Mouse (Mus musculus) testis, adult 2 months (tissue): ENCODE results near the gene Acta2.

Source experiments
- CTCF ChIP-seq: fragments of 200-500 bp; IDR thresholded peaks from 2 replicates; pipeline ENCODE4 v1.5.1; 2012; ENCODE audit warnings: low read depth, mild to moderate bottlenecking, inconsistent platforms, low read length, moderate library complexity; ENCODE audit not compliant: control insufficient read depth, insufficient read depth, insufficient replicate concordance
- POLR2A ChIP-seq: fragments of 200-500 bp; IDR thresholded peaks from 2 replicates; pipeline ENCODE4 v1.6.1; 2012; ENCODE audit warnings: low read depth, mild to moderate bottlenecking, inconsistent platforms, low read length, moderate library complexity; ENCODE audit not compliant: control insufficient read depth

GRCm38 (mm10) chr19:34292701-34293100 is 37.3 kb upstream of the Acta2 start:
- TF ChIP-seq CTCF, result no peak
- TF ChIP-seq POLR2A, result no peak
